Mouse (Mus musculus) regulatory T cell (primary cell): ENCODE data around the gene Fkbp8.

ENCODE experiments used
- in situ Hi-C: fragments of 300-600 bp; cut with MboI, MseI; formaldehyde crosslinking; loops from one replicate; pipeline ENCODE4 v1.15.1; 2025; ENCODE audit warnings: high pct_unique_total_duplicates

The Fkbp8 gene

GRCm38 (mm10) chr8:70527512-70528181 is at the start of gene Fkbp8, which contains the start of gene Kxd1:
Gene Fkbp8 (plus strand): TSS chr8:70527724.
Gene Kxd1 (minus strand): TSS chr8:70527956.
- in situ Hi-C loops = no loop called here

- in situ Hi-C loops = no loop called here
Measured at GRCm38 (mm10) chr8:70481908-70482307, 45.6 kb upstream of the Fkbp8 start.

GRCm38 (mm10) chr8:70482943-70483342 is 44.6 kb upstream of the Fkbp8 start:
- in situ Hi-C loops = no loop called here

- in situ Hi-C loops = no loop called here
Measured at GRCm38 (mm10) chr8:70486191-70486681, 41.3 kb upstream of the Fkbp8 start.

- in situ Hi-C loops = no loop called here
Measured at GRCm38 (mm10) chr8:70486941-70487520, 40.5 kb upstream of the Fkbp8 start, which contains the start of gene Tmem59l. Gene Tmem59l (minus strand): TSS chr8:70487358.

GRCm38 (mm10) chr8:70487993-70488796 is 39.3 kb upstream of the Fkbp8 start:
- in situ Hi-C loops = no loop called here

- in situ Hi-C loops = no loop called here
Measured at GRCm38 (mm10) chr8:70488931-70489470, 38.5 kb upstream of the Fkbp8 start.

GRCm38 (mm10) chr8:70489576-70489975 is 37.9 kb upstream of the Fkbp8 start:
- in situ Hi-C loops = no loop called here

- in situ Hi-C loops = no loop called here
Measured at GRCm38 (mm10) chr8:70490061-70490879, 37.3 kb upstream of the Fkbp8 start.

- in situ Hi-C loops = no loop called here
Measured at GRCm38 (mm10) chr8:70490880-70491495, 36.5 kb upstream of the Fkbp8 start.

- in situ Hi-C loops = no loop called here
Measured at GRCm38 (mm10) chr8:70492664-70493640, 34.6 kb upstream of the Fkbp8 start, which contains the start of gene Crlf1. Gene Crlf1 (plus strand): TSS chr8:70493158.

- in situ Hi-C loops = no loop called here
Measured at GRCm38 (mm10) chr8:70493692-70494415, 33.7 kb upstream of the Fkbp8 start.

GRCm38 (mm10) chr8:70494416-70494945 is 33.0 kb upstream of the Fkbp8 start:
- in situ Hi-C loops = no loop called here

GRCm38 (mm10) chr8:70495001-70495770 is 32.3 kb upstream of the Fkbp8 start:
- in situ Hi-C loops = no loop called here

- in situ Hi-C loops = no loop called here
Measured at GRCm38 (mm10) chr8:70495771-70496062, 31.8 kb upstream of the Fkbp8 start.

GRCm38 (mm10) chr8:70500386-70501301 is 26.9 kb upstream of the Fkbp8 start:
- in situ Hi-C loops = loop anchor here (10.0 kb wide), 2 partner anchors 86 to 1286 kb away; no protein-coding TSS in a partner anchor
